29 mouse cellular contexts compared by ENCODE assay signal in genomic region chr13:43580661-43581060, GRCm38 (mm10). TPM values are rescaled to one million over a fixed set of nuclear protein-coding genes. Genes with fewer than 3 reads are reported as not detected.
"Had no signal": no experiment of that assay in that cellular context is flagged by ENCODE, and none has a peak within 500 bp of the region (broad histone marks: within the 10 kb centered on the region; RNA-seq: fewer than 3 reads in every experiment).

No protein-coding gene starts in this region.

- H3K27me3 ChIP-seq: heart, embryonic 12.5 days; heart, embryonic 15.5 days; hindbrain, embryonic 12.5 days; hindbrain, embryonic 13.5 days; hindbrain, embryonic 15.5 days; intestine, embryonic 15.5 days; kidney, embryonic 15.5 days had no signal

- H3K9me3 ChIP-seq: heart, embryonic 12.5 days; heart, embryonic 13.5 days; heart, embryonic 15.5 days; hindbrain, embryonic 10.5 days; hindbrain, embryonic 12.5 days; hindbrain, embryonic 13.5 days; hindbrain, embryonic 15.5 days; intestine, embryonic 15.5 days; kidney, embryonic 15.5 days had no signal

- H3K4me3 ChIP-seq: heart, embryonic 12.5 days; heart, embryonic 13.5 days; heart, embryonic 15.5 days; hindbrain, embryonic 10.5 days; hindbrain, embryonic 12.5 days; hindbrain, embryonic 13.5 days; hindbrain, embryonic 15.5 days; intestine, embryonic 15.5 days; kidney, embryonic 15.5 days; layer of hippocampus, adult 2 months; left cerebral cortex, adult 2 months had no signal

- H3K36me3 ChIP-seq: heart, embryonic 12.5 days; heart, embryonic 13.5 days; heart, embryonic 15.5 days; hindbrain, embryonic 10.5 days; hindbrain, embryonic 12.5 days; hindbrain, embryonic 13.5 days; hindbrain, embryonic 15.5 days; intestine, embryonic 15.5 days; kidney, embryonic 15.5 days had no signal

- H3K4me1 ChIP-seq: heart, embryonic 12.5 days; heart, embryonic 13.5 days; heart, embryonic 15.5 days; hindbrain, embryonic 15.5 days; intestine, embryonic 15.5 days had no signal

- DNase-seq: heart, postnatal 10 days; heart, postnatal 14 days; heart, postnatal 4 days; kidney, adult 11 months; kidney, adult 18-20 months; kidney, adult 2 months; kidney, adult 8-10 months; kidney, adult 9 months; kidney, postnatal 10 days; kidney, postnatal 14 days; kidney, postnatal 25 days; kidney, postnatal 4 days; layer of hippocampus, adult 9-11 months; layer of hippocampus, postnatal 36 days had no signal

- H3K27ac ChIP-seq: heart, embryonic 13.5 days; heart, embryonic 15.5 days; hindbrain, embryonic 10.5 days; hindbrain, embryonic 12.5 days; hindbrain, embryonic 13.5 days; hindbrain, embryonic 14.5 days; hindbrain, embryonic 15.5 days; hindbrain, postnatal 0 days; intestine, embryonic 15.5 days; kidney, embryonic 15.5 days; kidney, postnatal 0 days; layer of hippocampus, adult 2 months; left cerebral cortex, adult 2 months had no signal

RNA-seq across cellular contexts. Expression of gene Rnf182, which starts 34.8 kb away (rescaled TPM):
- polyA plus RNA-seq: inflammation-experienced regulatory T-cells, adult 6 months had no signal
